Mouse (Mus musculus) fat pad, adult 2 months (tissue): ENCODE measurements around the gene Tsc22d4.

ENCODE experiments used
- DNase-seq: peaks from one replicate; pipeline ENCODE4 v3.0.0-alpha.2; 2011; ENCODE audit warnings: low read depth, low spot score; ENCODE audit errors: extremely low read depth

Gene Tsc22d4

DNA sequence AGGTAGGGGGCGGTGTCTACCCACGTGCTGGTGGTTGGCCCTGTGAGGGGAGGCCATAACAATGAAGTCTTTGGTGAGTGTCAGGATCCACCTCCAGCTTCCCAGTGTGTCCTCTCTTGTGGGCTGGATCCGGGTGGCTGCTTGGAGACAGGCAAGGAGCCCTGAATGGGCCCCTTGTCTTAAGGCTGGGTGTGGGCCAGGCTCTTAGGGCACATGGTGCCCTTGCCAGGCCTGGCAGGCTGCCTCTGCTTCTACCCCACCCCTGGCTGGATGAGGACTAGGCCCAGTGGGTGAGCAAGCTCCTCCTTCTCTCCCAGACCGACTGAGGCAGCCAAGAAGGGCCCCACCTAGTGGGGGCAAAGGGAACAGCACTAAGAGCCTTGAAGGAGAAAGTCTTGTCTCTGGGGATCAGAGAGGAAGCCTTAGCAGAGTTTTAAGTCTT is 14.5 kb downstream of the Tsc22d4 start:
- peak; percentile 83 for DNase-seq

- no peak for DNase-seq
Measured at GRCm38 (mm10) chr5:137764609-137765340, 19.2 kb downstream of the Tsc22d4 start.

DNA sequence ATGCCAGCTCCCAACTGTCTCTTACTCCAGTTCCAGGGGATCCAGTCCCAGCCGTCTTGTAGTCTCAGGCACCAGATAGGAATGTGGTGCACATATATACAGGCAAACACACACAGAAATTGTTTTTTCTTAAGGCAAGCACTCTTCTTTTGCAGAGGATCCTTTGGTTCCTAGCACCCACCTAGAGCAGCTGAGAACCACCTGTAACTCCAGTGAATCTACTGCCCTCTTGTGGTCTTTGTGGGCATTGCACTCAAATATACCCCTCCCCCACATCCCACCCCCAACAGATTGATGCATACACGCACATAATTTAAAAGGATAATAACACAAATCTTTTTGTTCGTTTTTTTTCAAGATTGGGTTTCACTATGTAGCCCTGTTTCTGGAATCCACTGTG is 20.7 kb downstream of the Tsc22d4 start:
- no peak for DNase-seq

- no peak for DNase-seq
Measured at GRCm38 (mm10) chr5:137768475-137768874, 22.9 kb downstream of the Tsc22d4 start.

- DNase-seq, result no peak
Measured at GRCm38 (mm10) chr5:137770709-137771108, 25.2 kb downstream of the Tsc22d4 start.

- DNase-seq, result no peak
Measured at GRCm38 (mm10) chr5:137772755-137773154, 27.2 kb downstream of the Tsc22d4 start.

GRCm38 (mm10) chr5:137775587-137776290 is 30.2 kb downstream of the Tsc22d4 start:
- DNase-seq, result no peak

GRCm38 (mm10) chr5:137776408-137776918 is 30.9 kb downstream of the Tsc22d4 start:
- DNase-seq, result peak; percentile 85

GRCm38 (mm10) chr5:137777267-137777845 is 31.8 kb downstream of the Tsc22d4 start:
- DNase-seq, result no peak

GRCm38 (mm10) chr5:137778635-137779034 is 33.1 kb downstream of the Tsc22d4 start, which contains the start of gene Ppp1r35:
Gene Ppp1r35, plus strand, starts transcription at chr5:137778849.
- DNase-seq, result peak; percentile 70

GRCm38 (mm10) chr5:137779053-137779933 is 33.8 kb downstream of the Tsc22d4 start:
- DNase-seq, result no peak

DNA sequence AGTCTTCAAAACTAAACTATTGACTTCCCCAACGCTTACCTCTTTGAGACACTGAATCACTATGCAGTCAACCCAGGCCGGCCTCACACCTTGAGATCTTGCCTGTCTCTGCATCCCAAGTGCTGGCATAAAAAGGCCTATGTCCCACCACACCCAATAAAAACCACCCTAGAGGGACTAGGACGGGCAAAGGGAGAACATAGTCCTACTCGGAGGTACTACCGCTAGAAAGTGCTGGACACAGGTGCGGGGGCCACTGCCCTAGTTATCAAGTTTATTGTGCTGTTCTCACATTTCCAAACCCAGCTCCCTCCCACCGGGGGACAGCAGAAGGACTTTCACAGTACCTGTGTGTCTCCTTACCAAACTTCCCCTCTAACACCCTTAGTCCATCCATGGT is 36.1 kb downstream of the Tsc22d4 start:
- DNase-seq, result no peak

GRCm38 (mm10) chr5:137782776-137783522 is 37.4 kb downstream of the Tsc22d4 start:
- no peak for DNase-seq

DNA sequence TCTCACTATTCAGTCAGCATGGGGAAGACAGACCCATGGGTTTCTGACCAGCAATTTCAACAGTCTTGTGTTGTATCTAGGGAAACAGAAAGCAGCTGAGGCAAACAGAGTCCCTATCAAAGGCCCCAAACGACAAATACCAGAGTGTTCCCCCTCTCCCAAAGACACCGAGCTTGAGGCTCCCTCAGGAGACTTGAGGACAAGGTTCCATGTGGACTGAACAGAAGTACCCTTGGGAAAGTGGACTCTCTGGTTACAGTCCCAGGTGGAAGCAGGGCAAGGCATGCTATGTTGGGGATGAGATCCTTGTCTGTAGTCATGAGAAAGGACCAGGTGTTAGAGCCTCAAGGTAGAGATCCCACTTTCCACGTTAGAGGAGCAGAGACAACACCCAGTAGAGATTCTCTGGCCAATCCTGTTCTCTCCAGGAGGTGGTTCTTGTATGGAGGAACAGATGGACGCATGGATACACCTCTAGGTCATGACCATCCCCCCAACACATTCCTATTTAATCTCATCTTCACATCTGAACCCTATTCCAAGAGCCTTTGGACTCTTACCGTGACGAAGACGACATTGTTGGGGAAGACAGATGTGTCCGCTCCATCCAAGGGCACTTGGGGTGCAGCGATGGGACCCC is 38.5 kb downstream of the Tsc22d4 start:
- DNase-seq, result no peak

- no peak for DNase-seq
Measured at GRCm38 (mm10) chr5:137784546-137784945, 39.0 kb downstream of the Tsc22d4 start.

DNA sequence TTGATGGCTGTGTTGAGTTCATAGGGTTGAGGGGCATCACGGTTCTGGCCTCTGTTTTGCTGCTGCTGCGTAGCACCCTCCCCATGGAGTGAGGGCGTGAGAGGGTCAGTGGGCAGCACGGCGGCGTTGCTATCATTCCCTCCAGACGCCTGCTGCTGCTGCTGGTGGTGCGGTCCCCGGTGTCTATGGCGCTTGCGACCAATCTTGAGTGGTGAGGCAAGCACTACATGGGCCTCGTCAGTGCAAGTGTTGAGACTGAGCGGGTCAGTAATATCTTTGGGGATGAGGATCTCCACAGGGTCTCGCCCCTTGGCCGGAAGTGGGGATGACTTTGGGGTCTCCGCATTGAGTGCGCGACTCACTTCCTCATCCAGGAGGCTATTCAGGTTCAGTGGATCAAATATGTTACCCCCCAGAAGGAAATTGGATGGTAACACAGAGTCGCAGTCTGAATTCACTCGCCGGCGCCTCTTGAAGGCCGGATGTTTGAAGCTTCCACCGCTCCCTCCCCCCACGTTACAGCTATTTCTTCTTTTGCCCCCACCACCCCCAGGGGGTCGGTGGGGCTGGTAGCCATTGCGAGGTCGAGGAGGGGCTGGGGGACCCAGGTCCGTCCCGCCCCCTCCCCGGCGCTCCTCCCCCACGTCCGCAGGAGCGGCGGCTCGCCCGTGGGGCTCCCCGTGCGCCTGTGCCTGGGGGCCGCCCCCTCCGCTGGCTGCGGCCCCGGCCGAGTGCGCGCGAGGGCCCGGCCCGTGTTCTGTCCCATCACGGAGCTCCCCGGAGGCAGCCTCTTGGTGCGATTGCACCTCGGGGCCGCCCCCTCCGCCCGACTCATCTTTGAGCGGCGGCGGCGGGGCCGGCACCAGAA is 39.9 kb downstream of the Tsc22d4 start:
- DNase-seq, result no peak

DNA sequence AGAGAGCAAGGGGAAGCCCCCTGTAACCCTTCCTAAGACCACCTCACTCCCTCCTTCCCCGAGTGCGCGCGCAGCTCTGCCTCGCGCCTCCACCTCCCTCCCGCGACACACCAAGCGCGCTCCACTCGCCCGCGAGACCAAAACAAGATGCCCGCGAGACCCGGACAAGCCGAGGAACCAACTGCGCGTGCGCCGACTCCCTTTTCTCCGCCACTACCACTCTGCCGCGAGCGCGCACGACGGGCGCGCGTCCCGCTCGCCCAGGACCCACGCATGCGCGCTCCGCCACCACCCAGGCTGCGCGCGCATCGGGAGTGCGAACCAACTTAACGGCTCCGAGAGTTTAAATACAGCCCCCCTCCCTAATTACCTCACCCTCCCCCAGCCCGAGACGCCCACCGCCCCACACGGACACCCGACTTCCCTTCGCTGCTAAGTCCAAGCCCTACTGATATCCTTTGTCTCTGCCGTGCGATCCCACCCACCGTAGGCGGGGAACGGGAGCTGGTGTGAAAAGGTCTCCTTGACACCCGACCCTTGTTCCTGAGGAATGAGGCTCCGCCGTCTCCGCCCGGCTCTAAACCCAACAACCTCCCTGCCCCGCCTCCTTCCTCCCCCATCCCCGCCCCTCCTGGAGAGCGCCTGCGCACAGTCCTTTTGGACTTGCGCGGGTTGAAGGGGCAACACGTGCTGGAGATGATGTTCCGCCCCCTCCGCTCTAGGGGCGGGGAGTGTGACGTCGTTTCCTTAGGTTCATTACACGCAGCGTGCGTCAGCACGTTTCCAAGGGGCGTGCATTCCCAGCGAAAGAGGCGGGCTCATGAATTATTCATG is 40.8 kb downstream of the Tsc22d4 start:
- DNase-seq, result peak; percentile 94
